Mouse (Mus musculus): ENCODE data around the gene Prex1.

DNA sequence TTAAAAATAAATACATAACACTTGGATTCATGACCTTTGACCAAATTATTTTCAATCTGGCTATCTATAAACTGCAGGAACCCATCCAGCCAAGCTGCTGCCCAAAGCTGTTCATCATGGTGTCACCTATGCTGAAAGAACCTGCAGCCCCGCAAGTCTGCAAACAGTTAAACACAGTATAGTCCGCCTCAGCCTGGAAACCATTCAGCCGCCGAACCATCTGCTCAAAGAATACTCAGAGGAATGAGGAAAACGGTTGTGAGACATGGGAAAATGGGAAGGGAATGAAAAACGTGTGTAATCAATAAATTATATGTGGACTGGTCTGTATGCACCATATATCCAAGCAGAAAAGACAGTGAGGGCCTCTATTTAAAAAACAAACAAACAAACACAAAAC, 13.3 kb upstream of the Prex1 start:
- TF ChIP-seq TAL1 (IDR thresholded peaks at IDR 0.05; ENCODE audit: low read length) (no peak), GATA1 (IDR thresholded peaks at IDR 0.05; ENCODE audit: low read length) (no peak)

Data from erythroblast, embryonic 14.5 days (primary cell).